Mouse (Mus musculus): ENCODE data around the gene Arnt2. TPM values are rescaled to one million over a fixed set of nuclear protein-coding genes. Genes with fewer than 3 reads are reported as not detected.

Gene Arnt2
- polyA plus RNA-seq, 1 experiment from 2014 or later = 3.8 TPM

DNA sequence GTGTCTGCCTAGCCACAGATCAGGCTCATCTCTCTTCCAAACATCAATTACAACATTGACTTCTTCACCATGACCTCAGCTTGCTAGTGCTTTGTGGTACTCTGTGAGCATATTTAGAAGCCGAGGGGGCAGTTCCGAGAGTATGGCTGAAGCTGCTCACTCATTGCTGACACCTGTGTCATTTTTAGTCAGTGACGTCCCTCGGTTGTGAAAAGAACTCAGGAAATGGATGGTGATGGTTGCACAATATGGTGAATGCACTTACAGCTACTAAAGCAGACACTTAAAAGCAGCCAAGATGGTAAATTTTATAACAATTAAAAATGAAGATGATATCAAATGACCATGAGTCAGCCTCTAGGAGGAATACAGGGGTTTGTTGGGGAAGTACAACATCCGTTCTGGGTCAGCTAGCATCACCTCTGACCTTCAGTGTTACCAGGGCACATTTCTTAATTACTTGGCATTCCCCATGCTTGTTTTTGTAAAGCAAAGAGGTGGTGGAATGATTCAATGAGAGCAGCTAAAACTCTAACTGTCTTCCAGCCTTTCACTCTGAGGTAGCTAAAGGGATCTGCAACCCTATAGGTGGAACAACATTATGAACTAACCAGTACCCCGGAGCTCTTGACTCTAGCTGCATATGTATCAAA, 212.6 kb downstream of the Arnt2 start:
- H3K4me3 ChIP-seq (replicated peaks) = no peak overlapping the region
- H3K4me1 ChIP-seq (replicated peaks) = no peaks in the 10 kb centered on the region
- H3K27ac ChIP-seq = no peak overlapping the region
- no peak overlapping the region for H3K9ac ChIP-seq
- no peak for ATAC-seq
- H3K36me3 ChIP-seq = no peaks in the 10 kb centered on the region
- no peaks in the 10 kb centered on the region for H3K27me3 ChIP-seq (replicated peaks)
- WGBS = 80% methylated on average over 6 of the region's 6 CpGs
- no peak overlapping the region for H3K4me2 ChIP-seq (replicated peaks)
- H3K9me3 ChIP-seq = no peaks in the 10 kb centered on the region

Other genes starting within 250 kb of the Arnt2 start
- 0.88 and 1.00 TPM in 2 replicates for gene Gm2115, start 118.8 kb upstream of the Arnt2 start, polyA plus RNA-seq (2015; fragmentation: Nextera tagmentation; extraction: Ambion mirVana)
- gene Fah, start 196.5 kb upstream of the Arnt2 start, polyA plus RNA-seq (2015; fragmentation: Nextera tagmentation; extraction: Ambion mirVana) = 12.4 and 14.2 TPM in 2 replicates

Measured in intestine, embryonic 15.5 days (tissue).